Mouse (Mus musculus) thymus, adult 2 months (tissue): Measurements from ENCODE around the gene Sdad1.

ENCODE experiments used
- CTCF ChIP-seq: fragments of 200-500 bp; IDR thresholded peaks from 2 replicates; pipeline ENCODE4 v1.5.1; 2012; ENCODE audit warnings: mild to moderate bottlenecking, control low read depth, low read length, moderate library complexity, borderline replicate concordance; ENCODE audit not compliant: control insufficient read depth, poor library complexity, insufficient read depth; ENCODE audit errors: extremely low read depth
- POLR2A ChIP-seq: fragments of 200-500 bp; IDR thresholded peaks from 2 replicates; pipeline ENCODE4 v1.6.1; 2012; ENCODE audit warnings: mild to moderate bottlenecking, low read length, control low read depth, moderate library complexity; ENCODE audit not compliant: control insufficient read depth, poor library complexity, insufficient read depth; ENCODE audit errors: extremely low read depth

- TF ChIP-seq CTCF (no peak), POLR2A (no peak)
Observed at GRCm38 (mm10) chr5:92294525-92294924, 15.8 kb downstream of the Sdad1 start.
